Mouse (Mus musculus) intestine, embryonic 14.5 days (tissue): ENCODE measurements around the gene Tstd2. TPM values are rescaled to one million over a fixed set of nuclear protein-coding genes. Genes with fewer than 3 reads are reported as not detected.

Experiments used
- ATAC-seq: fragments of 200-750 bp; cut with Nextera tagmentation; replicated peaks from 2 replicates; pipeline ENCODE4 v1.8.0; 2017; ENCODE audit warnings: low read depth, moderate number of reproducible peaks, moderate TSS enrichment, moderate library complexity; ENCODE audit not compliant: low FRiP score, low TSS enrichment
- DNase-seq: peaks from one replicate; pipeline ENCODE4 v3.0.0-alpha.2; 2018; ENCODE audit warnings: low spot score
- H3K27ac ChIP-seq: fragments of 300-500 bp; sonication (generic); 2 replicates; pipeline ENCODE4 v1.5.1; 2014; ENCODE audit warnings: low read depth, mild to moderate bottlenecking, control low read depth
- H3K27me3 ChIP-seq: fragments of 300-500 bp; sonication (generic); replicated peaks from 2 replicates; pipeline ENCODE4 v1.6.1; 2014; ENCODE audit warnings: low read length, control low read depth; ENCODE audit not compliant: control insufficient read depth, insufficient read depth
- H3K36me3 ChIP-seq: fragments of 300-500 bp; sonication (generic); 2 replicates; pipeline ENCODE4 v1.6.1; 2014; ENCODE audit warnings: low read length, control low read depth; ENCODE audit not compliant: control insufficient read depth, insufficient read depth
- H3K4me1 ChIP-seq: fragments of 300-500 bp; sonication (generic); replicated peaks from 2 replicates; pipeline ENCODE4 v1.6.1; 2014; ENCODE audit warnings: low read length, control low read depth, mixed read lengths; ENCODE audit not compliant: control insufficient read depth, insufficient read depth
- H3K4me2 ChIP-seq: fragments of 300-500 bp; sonication (generic); 2 replicates; pipeline ENCODE4 v1.6.1; 2014; ENCODE audit warnings: low read length
- H3K4me3 ChIP-seq: fragments of 300-500 bp; sonication (generic); 2 replicates; pipeline ENCODE4 v1.5.1; 2014; ENCODE audit warnings: low read depth, low read length, control low read depth, mixed read lengths
- H3K9ac ChIP-seq: fragments of 300-500 bp; sonication (generic); 2 replicates; pipeline ENCODE4 v1.6.1; 2014; ENCODE audit warnings: mild to moderate bottlenecking, low read length
- H3K9me3 ChIP-seq: fragments of 300-500 bp; sonication (generic); 2 replicates; pipeline ENCODE4 v1.6.1; 2016; ENCODE audit warnings: low read length, control low read depth; ENCODE audit not compliant: control insufficient read depth
- WGBS: fragments of 180-500 bp; shearing (Covaris S2); extraction: QIAGEN DNeasy Blood & Tissue Kit; methylation state at CpG from one replicate; pipeline ENCODE4 v1.1.7; 2014; 5-methylcytosine and 5-hydroxymethylcytosine counted together
- polyA plus RNA-seq: library from polyadenylated mRNA; unstranded; fragments of >200 nt; fragmentation: Nextera tagmentation; extraction: Ambion mirVana; gene quantifications from 2 replicates; pipeline ENCODE4 v1.2.1, GENCODE M21; 2014

Tstd2 gene
- polyA plus RNA-seq, 1 experiment from 2014 or later, result 25.0 TPM

DNA sequence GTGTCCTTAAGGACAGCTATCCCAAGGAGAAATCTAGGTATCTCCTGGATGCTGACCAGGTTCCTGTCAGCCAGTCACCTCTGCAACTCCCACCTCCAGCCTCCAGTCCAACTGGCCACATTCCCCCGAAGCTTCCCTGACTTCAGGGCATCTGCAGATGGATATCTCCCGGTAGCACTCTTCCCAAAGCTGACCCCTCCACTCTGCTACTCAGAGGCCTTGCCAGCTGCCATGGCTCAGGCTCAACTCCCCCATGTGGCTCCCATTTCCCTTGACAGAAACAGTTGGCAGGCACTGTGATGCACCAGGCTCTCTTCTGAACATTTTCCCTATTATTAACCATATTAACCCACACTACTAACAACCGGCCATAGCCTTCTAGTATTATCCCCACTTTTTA is 27.1 kb downstream of the Tstd2 start:
- DNase-seq (no peak), ATAC-seq (no peak)
- 66% methylated on average over 3 of the region's 3 CpGs for WGBS

DNA sequence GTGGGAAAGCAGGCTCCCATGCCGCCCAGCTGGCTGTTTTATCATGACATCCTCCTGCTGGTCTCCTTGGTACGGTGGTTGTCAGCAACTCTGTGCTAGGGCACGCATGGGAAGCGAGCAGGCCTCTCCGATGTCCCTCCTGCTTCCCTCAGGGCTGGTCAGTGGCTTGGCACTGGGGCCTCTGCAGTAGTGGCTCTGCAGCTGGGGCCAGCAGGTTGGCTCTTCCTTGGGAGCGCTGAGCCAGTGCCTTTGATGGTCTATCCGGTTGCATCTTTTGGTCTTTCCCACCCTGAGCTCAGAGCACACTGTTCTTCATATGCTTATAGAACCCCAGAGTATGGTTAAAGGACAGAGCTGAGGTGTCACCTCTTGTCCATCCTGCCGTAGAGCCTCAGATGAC is 28.4 kb downstream of the Tstd2 start:
- Histone ChIP-seq H3K4me1 (no peaks in the 10 kb centered on the region), H3K4me2 (no peak overlapping the region), H3K4me3 (no peak overlapping the region), H3K27ac (no peak overlapping the region), H3K27me3 (no peaks in the 10 kb centered on the region), H3K9me3 (no peaks in the 10 kb centered on the region), H3K36me3 (peaks cover 15% of the 10 kb centered on the region), H3K9ac (no peak overlapping the region)
- 92% methylated on average over 8 of the region's 8 CpGs for WGBS
- DNase-seq, result no peak
- ATAC-seq, result no peak

More for the DNA sequence above, 27.1 kb downstream of the Tstd2 start:
- no peaks in the 10 kb centered on the region for H3K27me3 ChIP-seq
- H3K4me3 ChIP-seq, result no peak overlapping the region
- H3K4me1 ChIP-seq, result no peaks in the 10 kb centered on the region
- no peak overlapping the region for H3K4me2 ChIP-seq
- H3K9me3 ChIP-seq, result no peaks in the 10 kb centered on the region
- no peak overlapping the region for H3K27ac ChIP-seq
- H3K9ac ChIP-seq, result no peak overlapping the region
- H3K36me3 ChIP-seq, result peaks cover 28% of the 10 kb centered on the region

DNA sequence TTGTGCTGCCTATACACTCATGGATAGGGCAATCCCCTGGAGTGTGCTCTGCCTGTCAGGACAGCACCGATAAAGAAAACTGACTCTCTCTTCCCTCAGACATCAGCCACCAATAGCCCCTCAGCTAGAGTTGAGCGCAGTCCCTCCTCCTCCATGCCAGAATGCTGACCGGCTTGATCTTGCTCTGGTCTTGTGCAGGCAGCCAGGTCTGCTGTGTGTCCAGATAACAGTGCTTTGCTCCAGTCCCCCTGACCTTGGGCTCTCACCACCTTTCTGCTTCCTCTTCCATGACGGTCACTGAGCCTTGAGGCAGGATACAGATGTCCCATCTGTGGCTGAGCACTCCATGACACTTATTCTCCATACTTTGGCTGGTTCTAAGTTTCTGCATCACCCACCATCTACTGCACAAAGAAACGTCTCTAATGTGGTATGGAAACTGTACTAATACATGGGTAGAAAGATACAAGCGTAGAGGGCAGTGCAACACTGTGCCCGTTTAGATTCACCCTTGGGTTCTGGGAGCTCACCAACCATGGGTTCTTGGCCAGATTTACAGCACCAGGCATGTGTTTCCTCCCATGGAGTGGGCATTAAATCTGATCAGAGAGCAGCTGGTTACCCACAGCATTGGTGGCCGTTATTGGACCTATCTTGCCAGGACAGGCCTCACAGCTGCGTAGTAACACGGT is 36.3 kb downstream of the Tstd2 start:
- Histone ChIP-seq H3K4me2 (no peak overlapping the region), H3K4me3 (no peak overlapping the region), H3K36me3 (no peaks in the 10 kb centered on the region), H3K9me3 (no peaks in the 10 kb centered on the region), H3K4me1 (peaks cover 12% of the 10 kb centered on the region), H3K27me3 (no peaks in the 10 kb centered on the region), H3K9ac (no peak overlapping the region), H3K27ac (no peak overlapping the region)
- 88% methylated on average over 10 of the region's 10 CpGs for WGBS
- DNase-seq (no peak), ATAC-seq (no peak)

DNA sequence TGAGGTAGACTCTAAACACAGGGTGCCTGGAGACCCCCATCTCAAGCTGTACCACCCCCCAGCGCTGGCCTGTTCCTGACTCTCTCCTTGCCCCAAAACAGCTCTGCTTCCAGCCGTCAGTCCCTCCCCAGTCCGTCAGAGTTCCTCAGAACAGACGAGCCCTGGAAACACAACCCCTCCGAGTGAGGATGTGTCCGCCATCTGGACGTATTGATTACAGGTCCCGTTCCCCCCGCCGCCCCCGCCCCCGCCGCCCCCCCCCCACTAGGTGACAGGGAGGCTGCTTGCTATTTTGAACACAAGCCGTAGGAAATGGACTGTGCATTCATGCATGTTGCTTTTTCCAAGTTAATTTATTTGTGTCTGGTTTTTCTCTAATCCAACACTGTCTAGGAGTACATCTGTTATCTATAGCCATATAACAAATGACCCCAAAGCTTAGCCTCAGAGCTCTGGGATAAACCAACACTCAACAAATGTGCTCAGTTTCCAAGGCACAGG is 37.2 kb downstream of the Tstd2 start:
- 0 out of 2 replicates have a peak overlapping the region, but pooled peaks have one; percentile 27 for H3K27ac ChIP-seq
- no peaks in the 10 kb centered on the region for H3K9me3 ChIP-seq
- ATAC-seq (peak; percentile 38; the same call in 1 of the 2 replicates), DNase-seq (no peak)
- H3K9ac ChIP-seq, result no peak overlapping the region; the same call in 1 of the 2 replicates
- WGBS, result 9% methylated on average over 14 of the region's 14 CpGs
- no peaks in the 10 kb centered on the region for H3K36me3 ChIP-seq
- peaks cover 12% of the 10 kb centered on the region for H3K4me1 ChIP-seq
- no peaks in the 10 kb centered on the region for H3K27me3 ChIP-seq
- H3K4me3 ChIP-seq, result no peak overlapping the region
- H3K4me2 ChIP-seq, result no peak overlapping the region; the same call in 1 of the 2 replicates

DNA sequence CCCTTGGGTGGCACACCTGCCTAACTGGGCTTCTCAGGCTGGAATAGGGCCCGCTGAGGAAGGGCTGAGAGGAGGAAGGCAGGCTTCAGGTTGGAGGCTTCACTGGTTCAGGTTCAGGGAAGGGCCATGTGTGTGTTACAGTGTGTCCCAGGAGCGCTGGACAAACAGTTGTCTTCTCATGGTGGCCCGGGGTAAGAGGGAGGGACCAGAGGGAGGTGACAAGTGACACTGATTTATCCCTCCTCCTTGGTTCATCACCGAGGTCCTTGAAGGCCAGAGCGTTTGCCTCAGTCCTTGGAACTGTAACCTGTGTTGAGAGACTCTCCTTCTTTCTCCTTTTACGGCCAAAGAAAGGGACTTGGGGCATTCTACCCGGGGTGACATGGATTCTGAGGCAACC is 38.0 kb downstream of the Tstd2 start:
- H3K9ac ChIP-seq, result no peak overlapping the region
- no peak overlapping the region for H3K4me3 ChIP-seq
- ATAC-seq (no peak), DNase-seq (no peak)
- 40% methylated on average over 7 of the region's 7 CpGs for WGBS
- H3K9me3 ChIP-seq, result no peaks in the 10 kb centered on the region
- H3K4me2 ChIP-seq, result no peak overlapping the region
- peaks cover 12% of the 10 kb centered on the region for H3K4me1 ChIP-seq
- no peak overlapping the region for H3K27ac ChIP-seq
- H3K36me3 ChIP-seq, result no peaks in the 10 kb centered on the region
- no peaks in the 10 kb centered on the region for H3K27me3 ChIP-seq

DNA sequence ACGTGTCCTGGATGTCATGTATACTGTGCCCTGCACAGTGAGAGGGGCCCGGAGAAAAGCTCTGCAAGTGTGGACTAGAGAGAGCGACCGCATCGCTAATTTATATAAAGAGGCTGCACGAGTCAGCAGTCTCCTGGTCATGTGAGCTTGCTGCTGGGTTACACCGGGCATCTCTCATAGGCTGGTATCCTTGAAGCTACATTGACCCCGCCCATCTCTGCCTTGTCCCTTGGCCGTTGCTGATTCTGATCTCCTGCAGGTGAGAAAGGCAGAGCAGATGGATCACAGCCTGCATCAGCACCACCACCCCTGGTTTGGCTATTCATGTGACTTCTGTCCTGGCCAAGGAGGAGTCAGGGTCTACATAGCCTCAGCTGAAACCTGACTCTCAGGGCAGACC is 39.4 kb downstream of the Tstd2 start:
- 81% methylated on average over 9 of the region's 9 CpGs for WGBS
- no peaks in the 10 kb centered on the region for H3K9me3 ChIP-seq
- no peak overlapping the region for H3K4me2 ChIP-seq
- no peaks in the 10 kb centered on the region for H3K27me3 ChIP-seq
- no peaks in the 10 kb centered on the region for H3K36me3 ChIP-seq
- no peak overlapping the region for H3K27ac ChIP-seq
- no peak overlapping the region for H3K9ac ChIP-seq
- DNase-seq (no peak), ATAC-seq (no peak)
- no peak overlapping the region for H3K4me3 ChIP-seq
- peaks cover 12% of the 10 kb centered on the region for H3K4me1 ChIP-seq

DNA sequence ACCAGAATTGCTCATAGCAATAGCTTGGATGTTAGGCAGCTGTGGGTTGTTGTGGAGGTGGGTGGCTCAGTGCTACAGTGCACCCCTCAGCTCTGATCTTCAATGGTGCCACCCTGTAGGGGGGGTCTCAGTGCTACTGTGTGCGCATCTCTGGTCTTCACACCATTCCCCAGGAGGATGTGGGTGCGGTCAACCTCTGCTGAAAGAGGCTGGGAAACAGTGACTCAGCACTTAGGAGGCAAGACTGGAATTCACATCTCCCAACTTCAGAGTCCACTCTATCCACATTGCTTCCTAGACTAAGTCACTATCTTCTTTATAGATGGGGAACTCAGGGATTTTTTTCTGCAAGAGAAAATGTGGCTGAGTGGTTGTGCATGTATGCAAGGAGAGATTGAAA is 40.9 kb downstream of the Tstd2 start:
- DNase-seq (no peak), ATAC-seq (no peak)
- Histone ChIP-seq H3K36me3 (no peaks in the 10 kb centered on the region), H3K4me3 (no peak overlapping the region), H3K27me3 (no peaks in the 10 kb centered on the region), H3K27ac (no peak overlapping the region), H3K9ac (no peak overlapping the region), H3K9me3 (no peaks in the 10 kb centered on the region), H3K4me1 (peaks cover 12% of the 10 kb centered on the region), H3K4me2 (no peak overlapping the region)
- 78% methylated on average over 2 of the region's 2 CpGs for WGBS

DNA sequence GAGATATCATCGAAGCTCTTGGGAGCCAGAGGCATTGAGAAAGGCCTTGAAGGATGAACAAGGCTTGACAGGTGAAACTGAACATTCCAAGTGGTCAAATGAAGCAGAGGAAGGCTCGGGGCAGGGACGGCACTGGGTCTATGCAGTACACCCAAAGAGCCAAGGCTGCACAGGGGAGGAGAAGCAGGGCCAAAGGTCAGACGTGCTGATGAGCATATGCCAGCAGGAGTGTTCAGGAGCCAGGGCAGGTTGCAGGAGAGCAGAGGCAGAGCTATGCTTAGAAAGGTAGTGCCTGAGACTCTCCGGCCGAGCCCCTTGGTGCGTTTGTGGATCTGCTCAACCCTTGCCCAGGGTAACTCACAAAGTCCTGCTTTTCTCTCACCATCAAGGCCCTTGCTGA is 41.9 kb downstream of the Tstd2 start:
- no peaks in the 10 kb centered on the region for H3K9me3 ChIP-seq
- ATAC-seq (no peak), DNase-seq (no peak)
- H3K4me1 ChIP-seq, result peaks cover 10% of the 10 kb centered on the region
- H3K4me2 ChIP-seq, result no peak overlapping the region
- no peaks in the 10 kb centered on the region for H3K27me3 ChIP-seq
- no peak overlapping the region for H3K9ac ChIP-seq
- no peaks in the 10 kb centered on the region for H3K36me3 ChIP-seq
- 85% methylated on average over 7 of the region's 7 CpGs for WGBS
- H3K27ac ChIP-seq, result no peak overlapping the region
- H3K4me3 ChIP-seq, result no peak overlapping the region

DNA sequence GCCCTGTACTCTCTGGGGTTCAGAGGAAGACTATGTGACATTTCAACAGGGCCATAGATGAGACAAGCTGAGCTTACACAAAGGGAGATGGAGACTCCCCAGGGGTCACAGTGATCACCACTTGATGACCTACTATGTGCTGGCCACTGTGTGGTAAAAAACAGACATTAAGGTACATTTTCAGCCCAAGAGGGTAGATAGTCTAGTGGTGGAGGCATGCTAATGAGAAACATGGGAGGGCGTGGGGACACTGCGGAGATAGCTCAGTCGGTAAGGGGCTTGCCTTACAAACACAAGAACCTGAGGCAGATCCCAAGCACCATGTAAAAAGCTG is 42.7 kb downstream of the Tstd2 start:
- Histone ChIP-seq H3K27ac (no peak overlapping the region), H3K4me1 (peaks cover 3% of the 10 kb centered on the region), H3K4me2 (no peak overlapping the region), H3K36me3 (no peaks in the 10 kb centered on the region), H3K27me3 (no peaks in the 10 kb centered on the region), H3K9ac (no peak overlapping the region), H3K9me3 (no peaks in the 10 kb centered on the region), H3K4me3 (no peak overlapping the region)
- DNase-seq (no peak), ATAC-seq (no peak)
- WGBS, result 95% methylated on average over 3 of the region's 3 CpGs
